Mouse (Mus musculus) embryo, embryonic 11 days (tissue): ENCODE measurements around the gene Fam171a2.

ENCODE experiments used
- DNase-seq: peaks from one replicate; pipeline ENCODE4 v3.0.0-alpha.2; 2015

The Fam171a2 gene

DNA sequence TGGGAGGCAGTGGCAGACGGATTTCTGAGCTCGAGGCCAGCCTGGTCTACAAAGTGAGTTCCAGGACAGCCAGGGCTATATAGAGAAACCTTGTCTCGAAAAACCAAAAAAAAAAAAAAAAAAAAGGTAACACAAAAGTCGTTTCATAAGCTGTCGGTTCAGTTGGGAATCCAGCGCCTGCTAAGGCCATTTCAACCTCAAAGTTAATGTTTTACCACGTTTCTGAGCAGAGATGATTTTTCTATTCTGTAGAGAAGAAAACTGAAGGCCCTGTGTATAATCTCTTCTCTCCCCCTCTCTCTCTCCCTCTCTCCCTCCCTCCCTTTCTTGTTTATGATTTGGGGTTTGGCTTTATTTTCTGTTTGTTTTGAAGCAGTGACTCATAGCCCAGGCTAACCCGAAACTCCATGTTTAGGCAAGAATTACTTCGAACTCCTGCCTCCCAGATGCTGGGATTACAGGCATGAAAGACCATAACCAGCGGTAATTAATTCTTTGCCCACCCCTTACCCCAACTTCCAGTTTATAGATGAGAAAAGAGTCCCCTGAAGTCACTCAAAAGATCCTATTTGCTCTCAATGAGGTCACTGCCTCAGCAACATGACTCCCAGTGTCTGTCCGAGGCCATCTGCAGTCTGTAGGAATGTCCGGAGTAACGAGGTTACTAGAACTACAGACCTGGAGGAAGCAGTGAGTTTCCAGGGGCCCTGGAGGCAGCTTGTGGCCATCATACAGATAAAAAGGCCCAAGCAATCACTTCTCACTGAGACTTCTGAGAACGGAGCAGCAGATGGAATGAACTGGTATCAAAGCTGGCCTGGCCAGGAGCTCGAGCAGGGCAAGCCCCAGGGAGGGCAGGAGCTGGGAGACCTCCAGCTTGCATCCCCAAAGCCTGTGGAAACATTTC is 38.3 kb downstream of the Fam171a2 start:
- DNase-seq: no peak

DNA sequence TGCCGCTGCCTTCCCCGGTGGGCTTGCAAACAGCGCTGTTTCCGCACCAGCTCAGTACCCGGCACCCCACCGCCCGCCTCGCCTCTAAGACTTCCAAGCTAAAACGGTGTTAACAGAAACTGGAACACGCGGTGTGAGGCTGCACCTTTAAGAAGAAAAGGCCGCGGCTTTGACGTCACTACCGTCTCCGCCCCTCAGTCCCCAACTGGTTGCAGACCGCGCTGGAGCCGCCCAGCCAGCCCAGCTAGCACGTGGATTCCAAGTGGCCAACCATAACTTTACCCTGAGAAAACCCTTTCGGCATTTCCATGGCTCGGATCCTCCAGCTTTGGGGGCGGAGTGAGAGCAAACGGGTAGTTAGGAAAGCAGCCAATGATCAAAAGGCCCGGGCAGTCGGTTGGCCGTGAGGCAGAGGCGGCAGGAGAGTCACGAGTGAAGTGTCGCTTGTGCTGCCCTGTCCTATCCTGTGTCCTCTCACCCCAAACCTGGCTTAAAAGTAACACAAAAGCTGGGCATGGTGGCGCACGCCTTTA is 39.1 kb downstream of the Fam171a2 start:
- peak; percentile 99 for DNase-seq

GRCm38 (mm10) chr11:102407834-102408215 is 39.7 kb downstream of the Fam171a2 start, which contains the start of gene Slc25a39:
Gene Slc25a39 (minus strand): TSS chr11:102407946.
- DNase-seq: no peak

DNA sequence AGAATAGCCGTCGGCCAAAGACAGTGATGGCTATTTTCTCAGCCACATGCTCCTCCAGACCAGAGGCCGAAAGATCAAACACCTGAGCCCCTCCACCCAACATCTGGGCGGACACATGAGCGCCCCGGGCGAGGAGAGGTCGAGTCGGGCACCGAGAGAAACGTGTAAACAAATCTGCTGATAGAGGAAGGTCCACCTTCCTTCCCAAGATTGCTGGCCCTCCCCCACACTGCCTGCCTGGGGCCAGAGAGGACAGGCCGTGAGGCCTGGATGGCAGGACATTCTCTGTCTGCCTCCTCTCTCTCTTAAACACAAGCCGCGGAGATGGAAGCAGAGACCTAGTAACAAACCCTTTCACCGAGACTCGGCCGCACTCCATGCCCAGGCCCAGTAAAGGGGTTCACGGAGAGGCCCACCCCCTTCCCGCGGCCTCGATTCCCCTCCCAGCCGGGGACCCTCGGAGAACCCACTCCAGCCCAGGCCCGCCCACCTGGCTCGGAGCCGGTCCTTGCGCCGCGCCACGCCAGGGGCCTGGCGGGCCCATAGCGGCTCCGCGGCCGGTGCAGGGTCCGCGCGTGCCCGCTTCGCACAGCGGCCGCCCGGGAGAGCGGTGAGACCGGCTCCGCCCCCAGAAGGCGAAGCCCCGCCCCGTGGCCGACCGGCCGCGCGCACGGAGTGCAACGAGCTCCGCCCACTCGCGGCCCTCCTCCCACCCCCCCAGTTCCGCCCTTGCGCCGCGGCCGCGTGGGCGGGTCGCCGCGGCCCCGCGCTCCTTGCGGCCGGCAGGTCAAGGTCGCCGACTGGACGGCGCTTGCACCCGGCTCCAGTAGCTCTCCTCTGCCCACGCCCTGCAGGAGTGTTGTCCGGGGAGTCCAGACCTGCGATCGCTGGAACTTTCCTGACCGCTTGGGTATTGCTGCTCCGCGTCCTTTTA is 40.3 kb downstream of the Fam171a2 start:
- DNase-seq: peak; percentile 96

DNA sequence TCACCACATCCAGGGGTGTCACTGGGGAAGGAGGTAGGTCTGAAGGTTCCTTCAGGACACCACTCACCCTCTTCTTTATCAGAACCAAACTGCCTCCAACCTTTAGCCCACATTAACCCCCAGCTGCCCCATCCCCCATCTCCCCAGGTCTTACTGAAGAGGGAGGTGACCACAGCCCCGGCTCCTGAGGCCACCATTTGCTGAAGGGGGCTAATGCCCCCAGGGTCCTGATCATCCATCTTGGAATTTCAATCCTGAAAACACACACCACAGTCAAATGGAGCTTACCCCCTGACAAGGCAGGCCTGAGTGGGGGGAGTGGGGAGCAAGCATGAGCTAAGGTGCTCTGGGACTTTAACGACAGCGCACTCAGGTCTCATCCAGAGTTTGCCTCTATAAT is 41.1 kb downstream of the Fam171a2 start:
- DNase-seq: no peak

- no peak for DNase-seq
These were observed 41.8 kb downstream of the Fam171a2 start for GRCm38 (mm10) chr11:102405544-102406285.

GRCm38 (mm10) chr11:102404161-102405010 is 43.1 kb downstream of the Fam171a2 start:
- DNase-seq: no peak

DNA sequence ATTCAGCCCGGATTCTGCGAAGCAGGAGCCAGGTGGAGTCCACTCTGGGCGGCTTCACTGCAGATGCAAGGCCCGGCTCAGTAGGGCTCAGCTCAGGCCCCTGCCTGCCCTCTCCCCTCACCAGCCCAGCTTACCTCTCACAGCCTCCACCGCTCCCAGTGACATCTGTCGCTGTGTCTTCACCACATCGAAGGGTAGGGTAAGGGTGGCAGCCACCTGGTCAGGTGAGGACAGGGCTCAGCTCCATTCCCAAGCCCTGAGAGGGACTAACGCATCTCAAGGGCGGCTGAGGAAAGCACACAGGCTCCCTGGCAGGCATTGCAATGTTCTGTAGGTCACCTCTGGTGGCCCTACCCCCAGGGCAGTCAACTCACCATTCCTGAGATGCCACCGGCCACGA is 43.8 kb downstream of the Fam171a2 start:
- DNase-seq: no peak

- DNase-seq: no peak
These were observed 45.5 kb downstream of the Fam171a2 start for GRCm38 (mm10) chr11:102401898-102402500.

- no peak for DNase-seq
These were observed 46.9 kb downstream of the Fam171a2 start for GRCm38 (mm10) chr11:102400513-102401084.

GRCm38 (mm10) chr11:102399610-102400072 is 47.8 kb downstream of the Fam171a2 start:
- DNase-seq: peak; percentile 56

- DNase-seq: no peak
These were observed 48.4 kb downstream of the Fam171a2 start for GRCm38 (mm10) chr11:102399107-102399506.

DNA sequence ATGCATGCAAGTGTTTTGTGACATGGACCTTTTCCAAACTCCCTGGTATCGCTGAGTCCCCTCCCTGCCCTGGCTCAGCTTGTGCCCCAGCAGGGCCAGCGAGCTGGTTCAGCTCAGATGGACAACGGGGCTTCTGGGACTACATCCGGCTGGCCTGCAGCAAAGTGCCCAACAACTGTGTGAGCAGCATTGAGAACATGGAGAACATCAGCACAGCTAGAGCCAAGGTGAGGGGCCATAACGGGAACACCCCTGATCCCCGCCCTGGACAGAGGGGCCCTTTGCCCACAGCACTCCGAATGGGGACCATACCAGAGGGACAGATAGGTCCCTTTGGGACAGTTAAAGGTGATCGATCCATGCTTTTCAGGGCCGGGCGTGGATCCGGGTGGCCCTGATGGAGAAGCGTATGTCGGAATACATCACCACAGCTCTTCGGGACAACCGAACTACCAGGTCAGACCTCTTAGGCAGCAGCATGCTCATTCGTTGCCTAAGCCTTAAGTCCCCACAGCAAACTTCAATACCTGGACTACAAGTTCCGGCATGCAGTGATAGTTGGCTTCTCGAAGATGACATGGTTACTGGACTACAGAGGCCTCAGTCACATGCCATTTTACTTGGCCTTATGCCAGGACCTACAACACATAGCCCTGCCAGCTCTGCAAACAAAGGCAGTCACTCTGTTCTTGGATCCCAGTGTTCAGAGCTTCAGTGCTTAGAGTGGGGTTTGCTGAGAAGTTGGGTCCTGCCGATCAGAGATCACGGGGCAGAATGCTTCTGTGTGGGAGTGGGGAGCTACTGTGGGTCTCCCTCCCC is 49.3 kb downstream of the Fam171a2 start:
- DNase-seq: no peak

GRCm38 (mm10) chr11:102396671-102397141 is 50.8 kb downstream of the Fam171a2 start:
- no peak for DNase-seq

- DNase-seq: no peak
These were observed 51.2 kb downstream of the Fam171a2 start for GRCm38 (mm10) chr11:102396263-102396662.

DNA sequence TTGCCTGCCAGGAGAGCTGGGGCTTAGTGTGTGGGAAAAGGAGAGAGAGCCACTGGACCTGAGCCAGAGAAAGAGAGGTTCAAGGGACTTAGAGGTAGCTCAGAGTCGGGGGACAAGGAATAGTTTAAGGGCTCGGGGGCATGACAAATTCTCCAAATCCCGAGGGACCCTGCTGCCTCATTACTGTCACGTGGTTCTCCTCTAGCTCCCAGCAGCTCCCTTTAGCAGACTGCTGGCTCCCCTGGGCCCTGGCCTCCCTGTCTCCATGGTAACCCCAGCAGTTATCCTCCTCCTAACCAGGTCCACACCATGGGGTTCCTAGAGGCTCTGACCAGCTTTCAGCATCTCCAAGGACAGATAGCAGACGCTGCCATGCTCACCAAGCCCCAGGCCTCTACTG is 52.2 kb downstream of the Fam171a2 start:
- peak; percentile 52 for DNase-seq

DNA sequence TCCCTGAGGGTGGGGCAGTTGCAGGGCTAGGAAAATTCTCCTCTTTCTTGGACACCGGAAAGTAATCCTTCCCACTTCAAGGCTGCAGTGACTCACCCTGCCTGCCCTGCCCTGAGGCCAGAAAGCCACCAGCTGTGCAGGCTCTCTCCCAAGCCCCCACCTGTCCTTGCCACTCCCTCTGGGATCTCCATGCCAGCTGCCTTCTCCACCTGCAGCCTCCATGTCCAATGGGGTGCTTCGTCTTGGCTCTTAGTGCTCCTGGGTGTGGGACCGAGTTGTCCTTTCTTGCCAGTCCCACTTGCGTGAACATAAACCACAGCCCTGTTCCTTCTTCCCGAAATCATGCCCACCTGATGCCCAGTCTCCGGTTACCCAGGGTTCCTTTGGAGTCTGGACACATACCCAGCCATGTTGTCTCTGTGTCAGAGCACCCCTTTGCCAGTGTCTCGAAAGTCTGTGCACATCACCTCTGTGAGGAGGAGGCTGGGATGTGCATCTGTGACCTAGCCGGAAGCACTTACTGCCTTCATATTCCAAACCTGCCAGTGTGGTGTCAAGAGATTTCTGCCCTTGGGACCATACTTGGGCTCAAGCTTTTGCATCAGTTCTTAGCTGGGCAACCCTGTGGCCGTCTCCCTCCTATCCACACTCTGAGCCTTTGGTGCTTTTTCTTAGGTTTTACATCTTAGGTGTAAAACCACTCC is 52.9 kb downstream of the Fam171a2 start:
- no peak for DNase-seq

- no peak for DNase-seq
These were observed 53.6 kb downstream of the Fam171a2 start for GRCm38 (mm10) chr11:102393719-102394420.
